Mouse (Mus musculus) G1E (cell line): ENCODE data around the gene Cdh5. TPM values are rescaled to one million over a fixed set of nuclear protein-coding genes. Genes with fewer than 3 reads are reported as not detected.

ENCODE experiments used
- ATAC-seq: 2 replicates; pipeline ENCODE4 v1.8.0; 2016; ENCODE audit warnings: mild to moderate bottlenecking; ENCODE audit not compliant: insufficient number of reproducible peaks, poor library complexity, low FRiP score, severe bottlenecking; ENCODE audit errors: extremely low read depth
- DNase-seq: peaks from one replicate; pipeline ENCODE4 v3.0.0; 2012; ENCODE audit warnings: low spot score
- H3K27me3 ChIP-seq: 2 replicates; pipeline ENCODE4 v1.6.1; 2012; ENCODE audit warnings: mild to moderate bottlenecking, low read length, inconsistent platforms; ENCODE audit not compliant: insufficient read depth
- H3K36me3 ChIP-seq: replicated peaks from 2 replicates; pipeline ENCODE3; 2012; ENCODE audit warnings: mild to moderate bottlenecking, inconsistent platforms
- H3K4me1 ChIP-seq: 2 replicates; pipeline ENCODE4 v1.6.1; 2012; ENCODE audit warnings: low read depth, low read length, inconsistent platforms, mixed read lengths; ENCODE audit not compliant: insufficient read depth
- H3K4me3 ChIP-seq: 2 replicates; pipeline ENCODE4 v1.5.1; 2012; ENCODE audit warnings: low read depth, mild to moderate bottlenecking, inconsistent platforms, low read length, moderate library complexity, mixed read lengths
- H3K9me3 ChIP-seq: replicated peaks from 2 replicates; pipeline ENCODE4 v1.6.1; 2012; ENCODE audit warnings: inconsistent platforms
- CTCF ChIP-seq: IDR thresholded peaks from 2 replicates; pipeline ENCODE4 v1.5.1; 2012; ENCODE audit warnings: low read depth, low read length, inconsistent platforms, mixed read lengths
- GATA1 ChIP-seq: IDR thresholded peaks from 2 replicates; pipeline ENCODE4 v1.6.1; 2012; ENCODE audit warnings: borderline replicate concordance, low read length, inconsistent platforms, mixed read lengths
- GATA2 ChIP-seq: IDR thresholded peaks from 2 replicates; pipeline ENCODE4 v1.6.1; 2012; ENCODE audit warnings: low read depth, low read length, inconsistent platforms, borderline replicate concordance
- POLR2AphosphoS5 ChIP-seq: IDR thresholded peaks from 2 replicates; pipeline ENCODE4 v1.6.1; 2012; ENCODE audit warnings: low read depth, low read length, inconsistent platforms; ENCODE audit not compliant: insufficient replicate concordance
- TAL1 ChIP-seq: conservative IDR thresholded peaks from 2 replicates; pipeline ENCODE4 v1.6.1; 2012; ENCODE audit warnings: low read depth, low read length, inconsistent platforms, mixed read lengths
- polyA plus RNA-seq: library from polyadenylated mRNA; stranded (reverse); fragments of >175 nt; gene quantifications from 2 replicates; pipeline ENCODE4 v1.2.3, GENCODE M21; 2012
- total RNA-seq, 2 experiments: library from RNA; stranded (forward) in 1 of 2; stranded (reverse) in 1 of 2; fragments of 200-1000 nt in 1 of 2; fragments of >200 nt in 1 of 2; fragmentation: Nextera tagmentation in 1 of 2; gene quantifications; 2 replicates each; pipeline ENCODE4 v1.2.3; 2014 to 2017

Gene Cdh5
- total and polyA plus RNA-seq, 3 experiments, result 0.05 TPM; not detected in 2

DNA sequence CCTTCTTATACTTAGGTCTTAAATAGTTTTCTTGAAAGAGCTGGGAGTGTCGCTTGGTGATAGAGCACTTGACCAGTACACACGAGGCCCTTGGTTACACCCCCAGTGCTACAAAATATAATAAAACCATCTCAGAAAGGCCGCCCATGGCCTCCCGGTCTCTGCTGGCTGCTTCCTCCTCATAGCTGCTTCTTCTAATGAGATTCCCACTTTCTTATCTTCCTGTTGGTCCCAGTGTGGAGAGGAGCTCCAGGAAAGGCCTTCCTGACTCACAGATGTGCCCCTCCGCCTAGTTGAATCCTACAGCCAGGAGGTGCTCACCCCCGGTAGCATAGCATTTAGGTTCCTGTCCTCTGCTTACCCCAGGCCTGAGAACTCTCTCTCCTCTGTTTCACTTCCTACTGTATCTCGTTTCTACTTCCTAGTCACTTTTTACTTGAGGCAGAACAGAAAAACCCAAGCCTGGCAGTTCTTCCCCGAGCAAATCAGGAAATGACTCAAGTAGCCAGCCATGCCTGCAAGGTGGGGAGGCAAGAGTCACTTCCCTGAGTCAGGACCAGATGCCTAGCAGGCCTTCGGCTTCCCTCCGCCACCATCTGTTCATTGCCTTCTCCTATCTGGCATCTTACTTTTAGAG, 9.2 kb downstream of the Cdh5 start:
- TF ChIP-seq POLR2AphosphoS5, result no peak
- no peak for TF ChIP-seq GATA1
- no peak for TF ChIP-seq CTCF
- H3K27me3 ChIP-seq, result no peaks in the 10 kb centered on the region
- no peak overlapping the region for H3K4me3 ChIP-seq
- H3K9me3 ChIP-seq, result peaks cover 68% of the 10 kb centered on the region
- DNase-seq (no peak), ATAC-seq (no peak)
- H3K4me1 ChIP-seq, result no peaks in the 10 kb centered on the region
- H3K36me3 ChIP-seq, result no peaks in the 10 kb centered on the region

DNA sequence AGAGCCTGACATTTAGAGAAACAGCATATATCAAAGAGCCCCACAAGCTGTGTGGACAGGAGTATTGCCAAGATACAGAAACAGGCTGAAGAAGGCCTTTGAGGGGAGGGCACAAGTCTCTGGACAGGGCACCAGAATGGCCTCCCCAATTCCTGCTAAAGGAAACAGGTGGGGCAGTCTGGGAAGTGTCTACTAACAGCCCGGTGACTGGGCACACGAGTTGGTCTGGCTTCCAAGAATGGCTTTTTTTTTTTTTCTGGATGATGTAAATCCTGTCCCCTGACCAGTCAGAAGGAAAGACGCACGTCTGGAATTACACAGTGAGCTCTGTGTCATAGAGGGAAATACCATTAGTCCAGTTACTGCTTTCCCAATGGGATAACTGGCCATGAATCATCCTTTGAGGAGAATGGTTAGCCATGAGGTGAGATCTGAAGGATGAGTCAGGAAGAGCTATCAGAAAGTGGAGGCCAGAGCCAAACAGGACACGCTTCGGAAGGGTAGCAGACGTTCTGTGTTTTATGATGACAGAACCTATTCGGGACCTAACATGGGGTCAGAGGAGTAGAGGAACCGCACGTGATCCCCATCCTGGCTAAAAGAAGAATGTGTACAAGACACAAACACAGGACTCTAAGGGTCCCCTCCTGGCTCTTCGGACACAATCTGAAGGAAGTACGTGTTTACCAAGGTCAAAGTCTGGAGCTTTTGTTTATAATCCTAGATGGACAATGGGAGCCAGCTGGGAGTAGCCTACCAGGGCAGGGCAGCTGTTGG, 20.4 kb downstream of the Cdh5 start:
- Histone ChIP-seq H3K4me1 (no peaks in the 10 kb centered on the region), H3K27me3 (no peaks in the 10 kb centered on the region), H3K36me3 (no peaks in the 10 kb centered on the region), H3K4me3 (no peak overlapping the region), H3K9me3 (peaks cover 60% of the 10 kb centered on the region)
- TF ChIP-seq CTCF, result no peak
- no peak for TF ChIP-seq POLR2AphosphoS5
- no peak for TF ChIP-seq GATA2
- no peak for TF ChIP-seq TAL1
- no peak for TF ChIP-seq GATA1
- no peak for DNase-seq
- ATAC-seq, result no peak

GRCm38 (mm10) chr8:104123080-104123657, 21.7 kb downstream of the Cdh5 start:
- ATAC-seq, result no peak
- Histone ChIP-seq H3K4me3 (no peak overlapping the region), H3K4me1 (no peaks in the 10 kb centered on the region), H3K36me3 (no peaks in the 10 kb centered on the region), H3K27me3 (no peaks in the 10 kb centered on the region), H3K9me3 (peaks cover 57% of the 10 kb centered on the region)
- no peak for DNase-seq
- TF ChIP-seq GATA2 (no peak), POLR2AphosphoS5 (no peak), CTCF (no peak), GATA1 (no peak), TAL1 (no peak)

- Histone ChIP-seq H3K27me3 (no peaks in the 10 kb centered on the region), H3K9me3 (peaks cover 51% of the 10 kb centered on the region), H3K4me3 (no peak overlapping the region), H3K4me1 (no peaks in the 10 kb centered on the region), H3K36me3 (no peaks in the 10 kb centered on the region)
- ATAC-seq (no peak), DNase-seq (no peak)
- TF ChIP-seq POLR2AphosphoS5 (no peak), GATA2 (no peak), TAL1 (no peak), CTCF (no peak), GATA1 (no peak)
These were observed 23.1 kb downstream of the Cdh5 start for GRCm38 (mm10) chr8:104124534-104124933.

- Histone ChIP-seq H3K36me3 (no peaks in the 10 kb centered on the region), H3K27me3 (no peaks in the 10 kb centered on the region), H3K9me3 (peaks cover 55% of the 10 kb centered on the region), H3K4me3 (no peak overlapping the region), H3K4me1 (no peaks in the 10 kb centered on the region)
- DNase-seq (no peak), ATAC-seq (no peak)
- no peak for TF ChIP-seq POLR2AphosphoS5
- no peak for TF ChIP-seq GATA2
- no peak for TF ChIP-seq GATA1
- no peak for TF ChIP-seq CTCF
- TF ChIP-seq TAL1, result no peak
These were observed 25.9 kb downstream of the Cdh5 start for GRCm38 (mm10) chr8:104127160-104127883.

DNA sequence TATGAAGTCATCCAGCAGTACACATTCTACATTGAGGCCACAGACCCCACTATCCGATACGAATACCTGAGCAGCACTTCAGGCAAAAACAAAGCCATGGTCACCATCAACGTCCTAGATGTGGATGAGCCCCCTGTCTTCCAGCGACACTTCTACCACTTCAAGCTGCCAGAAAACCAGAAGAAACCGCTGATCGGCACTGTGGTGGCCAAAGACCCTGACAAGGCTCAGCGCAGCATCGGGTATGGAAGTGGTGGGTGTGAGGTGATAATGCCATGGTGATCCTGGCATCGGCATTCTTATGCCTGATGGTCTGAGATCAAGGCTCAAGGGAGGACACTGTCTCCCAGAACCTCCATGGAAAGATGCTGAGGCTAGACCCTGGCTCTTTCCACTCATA, 29.5 kb downstream of the Cdh5 start:
- no peaks in the 10 kb centered on the region for H3K36me3 ChIP-seq
- peaks cover 34% of the 10 kb centered on the region for H3K9me3 ChIP-seq
- TF ChIP-seq GATA1 (no peak), GATA2 (no peak), CTCF (no peak)
- H3K4me1 ChIP-seq, result no peaks in the 10 kb centered on the region
- DNase-seq (no peak), ATAC-seq (no peak)
- H3K27me3 ChIP-seq, result no peaks in the 10 kb centered on the region
- no peak overlapping the region for H3K4me3 ChIP-seq
